Mouse (Mus musculus) small intestine, adult 2 months (tissue): ENCODE measurements at regions not wholly inside any gene's neighbourhood (a gene's known extent, or its start where the extent isn't known, plus 50 kb on each side); places are given as distances from the start of the nearest gene placed in this dataset.

Source experiments
- CTCF ChIP-seq: fragments of 200-500 bp; IDR thresholded peaks from 2 replicates; pipeline ENCODE4 v1.5.1; 2012; ENCODE audit warnings: low read depth, mild to moderate bottlenecking, control low read depth, inconsistent platforms, low read length, moderate library complexity, mixed read lengths; ENCODE audit not compliant: insufficient replicate concordance, insufficient read length; ENCODE audit errors: extremely low read depth
- POLR2A ChIP-seq: fragments of 200-500 bp; IDR thresholded peaks from 2 replicates; pipeline ENCODE4 v1.6.1; 2012; ENCODE audit warnings: low read depth, mild to moderate bottlenecking, control low read depth, inconsistent platforms, low read length, moderate library complexity

- TF ChIP-seq CTCF (no peak), POLR2A (no peak)
Observed at GRCm38 (mm10) chr17:45823501-45823900, 89.9 kb upstream of the 1600014C23Rik start.
